Mouse (Mus musculus): ENCODE results near the gene Vmn1r176. TPM values are rescaled to one million over a fixed set of nuclear protein-coding genes. Genes with fewer than 3 reads are reported as not detected.

The Vmn1r176 gene
- polyA plus RNA-seq (2012; rRNA removed), result not detected in 2 replicates

GRCm38 (mm10) chr7:23837272-23837671, at the start of gene Vmn1r176:
TSS of gene Vmn1r176 (minus strand) at chr7:23837372.

DNA sequence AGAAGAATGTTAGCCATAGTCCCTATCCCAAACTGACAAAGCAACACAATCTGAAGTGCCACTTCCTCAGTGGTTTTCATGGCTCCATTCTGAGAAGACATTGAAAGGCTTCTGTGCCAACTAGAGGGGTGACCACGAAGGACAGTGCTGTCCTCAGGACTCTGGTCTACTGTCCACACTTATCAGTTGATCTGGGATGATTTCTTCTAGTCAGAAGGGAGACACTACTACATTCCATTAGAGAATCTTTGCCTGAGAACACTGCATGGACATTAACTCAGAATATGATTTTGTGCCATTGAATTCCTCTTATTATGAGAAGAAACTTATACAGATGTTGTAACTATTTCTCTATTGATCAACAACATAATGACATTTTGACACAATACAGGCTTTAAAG, 29.2 kb upstream of the Vmn1r176 start, which contains the start of gene Vmn1r177:
Vmn1r177 (minus strand) TSS at position 101 of the 400 bp plus-strand sequence.

DNA sequence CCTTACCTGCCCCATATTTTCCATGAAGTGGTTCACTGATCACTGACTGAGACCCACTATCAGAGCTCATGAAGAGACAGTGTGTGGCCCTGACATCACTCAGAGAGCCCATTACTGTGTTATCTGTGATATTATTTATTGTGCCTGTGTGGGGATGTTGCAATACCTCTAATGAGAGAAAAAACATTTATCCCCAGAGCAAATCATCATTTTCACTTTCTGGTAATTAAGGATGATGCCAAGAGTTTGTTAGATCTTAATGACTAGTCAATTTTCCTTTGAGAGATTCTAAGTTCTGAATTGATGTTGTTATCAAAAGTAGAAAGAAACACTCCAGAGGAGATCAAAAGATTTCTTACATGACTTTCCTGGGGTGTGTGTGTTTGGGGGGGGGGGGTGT, 26.6 kb downstream of the Vmn1r176 start, which contains the start of gene Vmn1r175:
Vmn1r175 (minus strand) TSS at position 101 of the 400 bp plus-strand sequence.

Other genes starting within 250 kb of the Vmn1r176 start
- not detected in 2 replicates for gene Vmn1r170, start 231.2 kb downstream of the Vmn1r176 start, polyA plus RNA-seq (2012; rRNA removed)
- not detected in 2 replicates for gene Vmn1r171, start 206.7 kb downstream of the Vmn1r176 start, polyA plus RNA-seq (2012; rRNA removed)
- not detected in 2 replicates for gene Vmn1r172, start 179.1 kb downstream of the Vmn1r176 start, polyA plus RNA-seq (2012; rRNA removed)
- not detected in 2 replicates for gene Vmn1r173, start 136.7 kb downstream of the Vmn1r176 start, polyA plus RNA-seq (2012; rRNA removed)
- not detected in 2 replicates for gene Vmn1r174, start 85.1 kb downstream of the Vmn1r176 start, polyA plus RNA-seq (2012; rRNA removed)
- gene Vmn1r175, start 26.7 kb downstream of the Vmn1r176 start, polyA plus RNA-seq (2012; rRNA removed), result not detected in 2 replicates
- not detected in 2 replicates for gene Vmn1r177, start 29.1 kb upstream of the Vmn1r176 start, polyA plus RNA-seq (2012; rRNA removed)
- not detected in 2 replicates for gene Vmn1r178, start 54.6 kb upstream of the Vmn1r176 start, polyA plus RNA-seq (2012; rRNA removed)
- not detected in 2 replicates for gene Vmn1r179, start 89.6 kb upstream of the Vmn1r176 start, polyA plus RNA-seq (2012; rRNA removed)
- not detected in 2 replicates for gene Vmn1r180, start 113.3 kb upstream of the Vmn1r176 start, polyA plus RNA-seq (2012; rRNA removed)
- not detected in 2 replicates for gene Vmn1r181, start 137.2 kb upstream of the Vmn1r176 start, polyA plus RNA-seq (2012; rRNA removed)
- gene V1rd19, start 164.3 kb upstream of the Vmn1r176 start, polyA plus RNA-seq (2012; rRNA removed), result not detected in 2 replicates
- not detected in 2 replicates for gene Vmn1r183, start 215.9 kb upstream of the Vmn1r176 start, polyA plus RNA-seq (2012; rRNA removed)
- gene Zfp180, start 244.6 kb upstream of the Vmn1r176 start, polyA plus RNA-seq (2012; rRNA removed), result 17.2 and 18.5 TPM in 2 replicates

Measured in ovary, adult 2 months (tissue).